Mouse (Mus musculus): ENCODE results near the gene Hnrnph2. TPM values are rescaled to one million over a fixed set of nuclear protein-coding genes. Genes with fewer than 3 reads are reported as not detected.

The Hnrnph2 gene
- total and polyA plus RNA-seq, 3 experiments: 127 to 295 (median 200) TPM

- Histone ChIP-seq H3K9ac (ENCODE audit: control insufficient read depth, low read depth, low read length, poor library complexity, severe bottlenecking) (no peak overlapping the region), H3K27ac (ENCODE audit: control insufficient read depth, low read depth, low read length) (peak overlapping the region; percentile 18), H3K36me3 (ENCODE audit: control insufficient read depth in 1 of 2, insufficient read depth in 2 of 2, low read length in 2 of 2) (peaks cover 18 to 23% of the 10 kb centered on the region in 2 experiments), H3K27me3 (ENCODE audit: control insufficient read depth in 1 of 2, insufficient read depth in 2 of 2, low read length in 2 of 2) (no peaks in the 10 kb centered on the region), H3K4me3 (ENCODE audit: control insufficient read depth in 1 of 2, insufficient read depth in 1 of 2, low read depth in 2 of 2, low read length in 2 of 2) (no peak overlapping the region), H3K9me3 (replicated peaks; ENCODE audit: insufficient read depth, low read length) (no peaks in the 10 kb centered on the region), H3K79me2 (ENCODE audit: control insufficient read depth, insufficient read depth, low read length, poor library complexity) (peaks cover 27% of the 10 kb centered on the region), H3K4me1 (ENCODE audit: control insufficient read depth in 1 of 2, insufficient read depth in 2 of 2, low read length in 2 of 2) (peaks cover 0 to 4% of the 10 kb centered on the region in 2 experiments; a peak in 2 of 4 replicates)
- no peak for TF ChIP-seq TCF12 (IDR thresholded peaks at IDR 0.05; ENCODE audit: low read depth, low read length)
- TF ChIP-seq MAFK (IDR thresholded peaks at IDR 0.05; ENCODE audit: borderline replicate concordance, low read depth, low read length): no peak
- TF ChIP-seq USF2 (IDR thresholded peaks at IDR 0.05; ENCODE audit: borderline replicate concordance in 1 of 2, insufficient read depth in 1 of 2, low read depth in 1 of 2, low read length in 2 of 2): no peak
- TF ChIP-seq CHD2 (IDR thresholded peaks at IDR 0.05; ENCODE audit: low read length): no peak
- no peak for TF ChIP-seq NRF1 (IDR thresholded peaks at IDR 0.05; ENCODE audit: insufficient read depth, low read depth, low read length, poor library complexity, severe bottlenecking)
- TF ChIP-seq ZNF384 (IDR thresholded peaks at IDR 0.05; ENCODE audit: low read depth, low read length): no peak
- no peak for TF ChIP-seq RCOR1 (IDR thresholded peaks at IDR 0.05; ENCODE audit: low read depth, low read length)
- TF ChIP-seq POLR2AphosphoS5 (IDR thresholded peaks at IDR 0.05; ENCODE audit: borderline replicate concordance, low read depth, low read length): no peak
- no peak for TF ChIP-seq MEF2A (IDR thresholded peaks at IDR 0.05; ENCODE audit: extremely low read depth, insufficient replicate concordance, low read depth, low read length, poor library complexity, severe bottlenecking)
- DNase-seq (ENCODE audit: low read depth, low spot score): peak; percentile 61
Measured at GRCm38 (mm10) chrX:134589836-134590235, 11.1 kb upstream of the Hnrnph2 start.

- H3K79me2 ChIP-seq (ENCODE audit: control insufficient read depth, insufficient read depth, low read length, poor library complexity): peaks cover 33% of the 10 kb centered on the region
- no peaks in the 10 kb centered on the region for H3K27me3 ChIP-seq (ENCODE audit: control insufficient read depth in 1 of 2, insufficient read depth in 2 of 2, low read length in 2 of 2)
- peak overlapping the region; percentile 71 to 82 for H3K4me3 ChIP-seq (ENCODE audit: control insufficient read depth in 1 of 2, insufficient read depth in 1 of 2, low read depth in 2 of 2, low read length in 2 of 2)
- peak overlapping the region; percentile 80 for H3K27ac ChIP-seq (ENCODE audit: control insufficient read depth, low read depth, low read length)
- H3K9me3 ChIP-seq (replicated peaks; ENCODE audit: insufficient read depth, low read length): no peaks in the 10 kb centered on the region
- peak overlapping the region; percentile 73 for H3K9ac ChIP-seq (ENCODE audit: control insufficient read depth, low read depth, low read length, poor library complexity, severe bottlenecking)
- H3K4me1 ChIP-seq (ENCODE audit: control insufficient read depth in 1 of 2, insufficient read depth in 2 of 2, low read length in 2 of 2): peaks cover 11 to 13% of the 10 kb centered on the region in 2 experiments
- TF ChIP-seq MEF2A (IDR thresholded peaks at IDR 0.05; ENCODE audit: extremely low read depth, insufficient replicate concordance, low read depth, low read length, poor library complexity, severe bottlenecking) (no peak), TBP (IDR thresholded peaks at IDR 0.05; ENCODE audit: low read depth, low read length) (peak; percentile 95), USF1 (IDR thresholded peaks at IDR 0.05; ENCODE audit: low read depth, low read length) (no peak), CTCF (IDR thresholded peaks at IDR 0.05 in 2 of 3, conservative IDR thresholded peaks at IDR 0.05 in 1 of 3; ENCODE audit: control insufficient read depth in 1 of 3, insufficient read depth in 1 of 3, low read depth in 2 of 3, low read length in 3 of 3, poor library complexity in 1 of 3, severe bottlenecking in 1 of 3) (no peak), HCFC1 (IDR thresholded peaks at IDR 0.05; ENCODE audit: low read depth, low read length) (0 out of 2 replicates have a peak, but pooled peaks have one; percentile 0), MYC (IDR thresholded peaks at IDR 0.05; ENCODE audit: low read depth, low read length) (0 out of 2 replicates have a peak, but pooled peaks have one; percentile 9), CHD1 (IDR thresholded peaks at IDR 0.05; ENCODE audit: low read depth, low read length) (0 out of 2 replicates have a peak, but pooled peaks have one; percentile 24), E2F4 (IDR thresholded peaks at IDR 0.05; ENCODE audit: borderline replicate concordance, low read depth, low read length) (no peak), GATA1 (IDR thresholded peaks at IDR 0.05; ENCODE audit: low read depth, low read length) (0 out of 2 replicates have a peak, but pooled peaks have one; percentile 34), MXI1 (IDR thresholded peaks at IDR 0.05; ENCODE audit: low read depth, low read length) (peak; percentile 13; the same call in 1 of the 2 replicates), EP300 (IDR thresholded peaks at IDR 0.05; ENCODE audit: low read depth in 1 of 2, low read length in 2 of 2) (peak in 1 of 2 experiments; percentile 51; a peak in 1 of 4 replicates)
- DNase-seq (ENCODE audit: low read depth, low spot score): peak; percentile 60
- H3K36me3 ChIP-seq (ENCODE audit: control insufficient read depth in 1 of 2, insufficient read depth in 2 of 2, low read length in 2 of 2): peaks cover 9 to 27% of the 10 kb centered on the region in 2 experiments
Measured at GRCm38 (mm10) chrX:134599922-134600565, 935 bp upstream of the Hnrnph2 start.
